Mouse (Mus musculus): ENCODE data around the gene Tnfsf13. TPM values are rescaled to one million over a fixed set of nuclear protein-coding genes. Genes with fewer than 3 reads are reported as not detected.
A peak's percentile ranks its signal among the peaks of the same experiment; 100 is the strongest.

The Tnfsf13 gene
- total and polyA plus RNA-seq, 3 experiments: 0.13 to 0.19 TPM; not detected in 1

DNA sequence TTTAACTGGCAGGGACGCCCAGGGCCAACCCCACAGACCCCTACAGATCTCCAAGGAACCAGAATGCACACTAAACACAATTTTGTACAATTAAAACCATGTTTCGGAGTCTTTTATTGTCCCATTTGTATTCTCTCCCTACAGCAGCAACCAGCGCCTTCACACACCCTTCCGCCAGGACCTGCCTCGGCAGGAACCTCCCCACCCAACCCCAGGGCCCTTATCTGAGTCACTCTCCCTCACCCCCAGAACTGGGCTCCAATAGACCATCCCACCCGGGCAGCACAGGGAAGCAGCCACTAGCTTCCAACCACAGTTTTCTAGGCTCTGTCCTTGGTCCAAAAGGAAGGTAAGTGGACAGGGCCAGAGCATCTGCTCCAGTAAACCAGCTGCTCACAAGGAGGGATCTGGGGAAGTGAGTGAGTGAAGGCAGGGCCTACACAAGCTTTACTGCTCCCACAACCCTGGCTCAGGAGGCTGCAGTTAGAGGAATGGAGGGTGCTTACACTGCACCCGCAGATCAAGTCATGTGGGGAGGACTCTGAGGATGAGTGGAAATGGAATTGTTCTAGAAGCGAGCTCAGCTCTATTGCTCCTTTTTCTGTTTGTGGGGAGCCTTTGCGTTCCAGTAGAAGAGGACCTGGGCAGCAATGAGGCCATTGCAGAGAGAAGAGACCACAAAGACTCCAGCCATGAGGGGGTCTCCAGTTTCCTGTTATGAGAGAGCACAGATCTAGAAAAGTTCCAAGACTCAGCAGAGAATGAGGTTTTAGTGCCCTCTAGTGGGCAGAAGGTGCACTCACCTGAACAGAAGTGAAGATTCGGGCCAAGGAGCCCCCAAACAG is 28.7 kb downstream of the Tnfsf13 start:
- Histone ChIP-seq H3K9me3 (replicated peaks; ENCODE audit: insufficient read depth, low read length) (no peaks in the 10 kb centered on the region), H3K4me1 (ENCODE audit: control insufficient read depth in 1 of 2, insufficient read depth in 2 of 2, low read length in 2 of 2) (peaks cover 4 to 11% of the 10 kb centered on the region in 2 experiments), H3K27ac (ENCODE audit: control insufficient read depth, low read depth, low read length) (no peak overlapping the region), H3K36me3 (ENCODE audit: control insufficient read depth in 1 of 2, insufficient read depth in 2 of 2, low read length in 2 of 2) (peaks cover 4 to 14% of the 10 kb centered on the region in 2 experiments; a peak in 3 of 4 replicates), H3K9ac (ENCODE audit: control insufficient read depth, low read depth, low read length, poor library complexity, severe bottlenecking) (0 out of 2 replicates have a peak overlapping the region, but pooled peaks have one; percentile 4), H3K4me3 (ENCODE audit: control insufficient read depth in 1 of 2, insufficient read depth in 1 of 2, low read depth in 2 of 2, low read length in 2 of 2) (no peak overlapping the region), H3K79me2 (ENCODE audit: control insufficient read depth, insufficient read depth, low read length, poor library complexity) (peaks cover 2% of the 10 kb centered on the region; the same call in 1 of the 2 replicates), H3K27me3 (ENCODE audit: control insufficient read depth in 1 of 2, insufficient read depth in 2 of 2, low read length in 2 of 2) (no peaks in the 10 kb centered on the region)
- peak; percentile 83 for DNase-seq (ENCODE audit: low read depth, low spot score)
- TF ChIP-seq ZC3H11A (IDR thresholded peaks at IDR 0.05; ENCODE audit: low read depth, low read length) (peak; percentile 75), RAD21 (IDR thresholded peaks at IDR 0.05; ENCODE audit: low read depth, low read length) (peak; percentile 91), E2F4 (IDR thresholded peaks at IDR 0.05; ENCODE audit: borderline replicate concordance, low read depth, low read length) (no peak), CTCF (IDR thresholded peaks at IDR 0.05 in 2 of 3, conservative IDR thresholded peaks at IDR 0.05 in 1 of 3; ENCODE audit: control insufficient read depth in 1 of 3, insufficient read depth in 1 of 3, low read depth in 2 of 3, low read length in 3 of 3, poor library complexity in 1 of 3, severe bottlenecking in 1 of 3) (peak; percentile 77 to 94 (median 89)), TAL1 (IDR thresholded peaks at IDR 0.05; ENCODE audit: low read length) (no peak), POLR2AphosphoS2 (IDR thresholded peaks at IDR 0.05; ENCODE audit: low read length) (0 out of 2 replicates have a peak, but pooled peaks have one; percentile 15), USF1 (IDR thresholded peaks at IDR 0.05; ENCODE audit: low read depth, low read length) (peak; percentile 21; the same call in 1 of the 2 replicates), RCOR1 (IDR thresholded peaks at IDR 0.05; ENCODE audit: low read depth, low read length) (no peak), MAZ (IDR thresholded peaks at IDR 0.05; ENCODE audit: low read depth, low read length) (peak; percentile 19; the same call in 1 of the 2 replicates), ZNF384 (IDR thresholded peaks at IDR 0.05; ENCODE audit: low read depth, low read length) (no peak), SIN3A (IDR thresholded peaks at IDR 0.05; ENCODE audit: low read length) (peak; percentile 64; the same call in 1 of the 2 replicates), ZMIZ1 (IDR thresholded peaks at IDR 0.05; ENCODE audit: low read depth, low read length) (no peak), KAT2A (conservative IDR thresholded peaks at IDR 0.05; ENCODE audit: low read depth, low read length) (no peak), SMC3 (IDR thresholded peaks at IDR 0.05; ENCODE audit: low read depth, low read length) (peak; percentile 80), HCFC1 (IDR thresholded peaks at IDR 0.05; ENCODE audit: low read depth, low read length) (0 out of 2 replicates have a peak, but pooled peaks have one; percentile 25), TCF12 (IDR thresholded peaks at IDR 0.05; ENCODE audit: low read depth, low read length) (0 out of 2 replicates have a peak, but pooled peaks have one; percentile 10), GATA1 (IDR thresholded peaks at IDR 0.05; ENCODE audit: low read depth, low read length) (peak; percentile 9; the same call in 1 of the 2 replicates)

DNA sequence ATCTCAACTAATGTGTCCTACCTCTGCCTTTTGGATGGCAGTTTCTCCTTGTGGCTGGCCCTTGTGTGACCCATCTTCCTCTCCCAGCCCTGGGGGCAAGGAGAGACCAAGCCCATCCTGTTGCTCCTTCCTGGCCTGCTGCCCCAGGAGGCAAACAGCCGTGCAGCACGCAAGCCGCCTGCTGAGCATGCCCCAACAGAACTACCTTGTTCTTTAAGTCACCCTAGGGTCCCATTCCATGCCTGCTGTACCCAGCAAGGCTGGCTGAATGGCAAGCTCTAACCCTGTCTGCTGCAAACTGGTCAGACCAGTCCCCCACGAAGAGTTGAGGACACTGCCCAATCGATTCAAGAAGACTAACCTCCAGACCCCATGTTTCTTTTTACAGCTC is 29.5 kb downstream of the Tnfsf13 start:
- no peak for DNase-seq (ENCODE audit: low read depth, low spot score)
- TF ChIP-seq SMC3 (IDR thresholded peaks at IDR 0.05; ENCODE audit: low read depth, low read length) (no peak), GABPA (IDR thresholded peaks at IDR 0.05; ENCODE audit: low read depth, low read length) (no peak), RAD21 (IDR thresholded peaks at IDR 0.05; ENCODE audit: low read depth, low read length) (no peak), GATA1 (IDR thresholded peaks at IDR 0.05; ENCODE audit: low read depth, low read length) (no peak), ZMIZ1 (IDR thresholded peaks at IDR 0.05; ENCODE audit: low read depth, low read length) (no peak), MAZ (IDR thresholded peaks at IDR 0.05; ENCODE audit: low read depth, low read length) (no peak), CHD2 (IDR thresholded peaks at IDR 0.05; ENCODE audit: low read length) (no peak)
- no peak overlapping the region for H3K4me3 ChIP-seq (ENCODE audit: control insufficient read depth in 1 of 2, insufficient read depth in 1 of 2, low read depth in 2 of 2, low read length in 2 of 2)
- H3K27me3 ChIP-seq (ENCODE audit: control insufficient read depth in 1 of 2, insufficient read depth in 2 of 2, low read length in 2 of 2): no peaks in the 10 kb centered on the region
- H3K27ac ChIP-seq (ENCODE audit: control insufficient read depth, low read depth, low read length): no peak overlapping the region
- H3K9me3 ChIP-seq (replicated peaks; ENCODE audit: insufficient read depth, low read length): no peaks in the 10 kb centered on the region
- no peak overlapping the region for H3K9ac ChIP-seq (ENCODE audit: control insufficient read depth, low read depth, low read length, poor library complexity, severe bottlenecking)
- peaks cover 0 to 4% of the 10 kb centered on the region in 2 experiments; a peak in 3 of 4 replicates for H3K4me1 ChIP-seq (ENCODE audit: control insufficient read depth in 1 of 2, insufficient read depth in 2 of 2, low read length in 2 of 2)
- H3K36me3 ChIP-seq (ENCODE audit: control insufficient read depth in 1 of 2, insufficient read depth in 2 of 2, low read length in 2 of 2): peaks cover 8 to 9% of the 10 kb centered on the region in 2 experiments
- no peaks in the 10 kb centered on the region for H3K79me2 ChIP-seq (ENCODE audit: control insufficient read depth, insufficient read depth, low read length, poor library complexity)

Data from MEL (cell line).